Mouse (Mus musculus): ENCODE measurements around the gene AU018091.

- TF ChIP-seq CTCF (IDR thresholded peaks at IDR 0.05; ENCODE audit: extremely low read depth, insufficient read depth, low read length) (no peak), POLR2A (IDR thresholded peaks at IDR 0.05; ENCODE audit: extremely low read depth, insufficient read depth, low read length) (no peak)
These were observed 35.6 kb upstream of the AU018091 start for GRCm38 (mm10) chr7:3204628-3205027.

Measured in cortical plate, adult 2 months (tissue).